14 mouse cellular contexts compared by ENCODE assay signal in genomic region chr10:74147966-74148365, GRCm38 (mm10).
"Had no signal": no experiment of that assay in that cellular context is flagged by ENCODE, and none has a peak within 500 bp of the region (broad histone marks: within the 10 kb centered on the region; RNA-seq: fewer than 3 reads in every experiment).

No protein-coding gene starts in this region.

- ATAC-seq: midbrain, embryonic 16.5 days had no signal

- H3K27me3 ChIP-seq: liver, embryonic 13.5 days; midbrain, embryonic 12.5 days; stomach, embryonic 15.5 days had no signal

- DNase-seq: kidney, adult 2 months; kidney, postnatal 25 days; layer of hippocampus, postnatal 36 days; liver, embryonic 13.5 days; lung, adult 2 months; spleen, adult 18-20 months; thymus, adult 18-20 months; thymus, postnatal 36 days had no signal

- H3K9me3 ChIP-seq: liver, embryonic 13.5 days; midbrain, embryonic 12.5 days; stomach, embryonic 15.5 days had no signal

- H3K27ac ChIP-seq: kidney, postnatal 0 days; left cerebral cortex, adult 2 months; liver, embryonic 13.5 days; macrophage; midbrain, embryonic 12.5 days; stomach, embryonic 15.5 days had no signal

- H3K36me3 ChIP-seq: liver, embryonic 13.5 days; midbrain, embryonic 12.5 days; stomach, embryonic 15.5 days had no signal

- H3K9ac ChIP-seq: liver, embryonic 13.5 days; midbrain, embryonic 12.5 days; stomach, embryonic 15.5 days had no signal

- H3K4me2 ChIP-seq: liver, embryonic 13.5 days; midbrain, embryonic 12.5 days; stomach, embryonic 15.5 days had no signal

- H3K4me3 ChIP-seq: left cerebral cortex, adult 2 months; liver, embryonic 13.5 days; midbrain, embryonic 12.5 days; stomach, embryonic 15.5 days had no signal

- H3K4me1 ChIP-seq: liver, embryonic 13.5 days; midbrain, embryonic 12.5 days; stomach, embryonic 15.5 days had no signal
